Mouse (Mus musculus): ENCODE data around the gene Slc8a1.

GRCm38 (mm10) chr17:81383461-81383860 lies 354.7 kb downstream of the Slc8a1 start:
- TF ChIP-seq CTCF (IDR thresholded peaks at IDR 0.05; ENCODE audit: borderline replicate concordance, extremely low read depth, insufficient read depth, insufficient read length) (no peak), POLR2A (IDR thresholded peaks at IDR 0.05; ENCODE audit: borderline replicate concordance, extremely low read depth, insufficient read depth, insufficient read length, poor library complexity, severe bottlenecking) (no peak)

Data from brain, embryonic 14.5 days (tissue).